Mouse (Mus musculus) limb, embryonic 14.5 days (tissue): ENCODE results near the gene Cdr2l. TPM values are rescaled to one million over a fixed set of nuclear protein-coding genes. Genes with fewer than 3 reads are reported as not detected.
"Not testable (repeated sequence)": the region's sequence is repeated elsewhere in the genome, so short reads cannot be mapped to it uniquely, and the experiment has no call there.

Experiments used
- ATAC-seq: fragments of 200-750 bp; cut with Nextera tagmentation; 2 replicates; pipeline ENCODE4 v1.8.0; 2017; ENCODE audit warnings: low read depth, moderate number of reproducible peaks, moderate TSS enrichment; ENCODE audit not compliant: low FRiP score
- DNase-seq: peaks from one replicate; pipeline ENCODE4 v3.0.0-alpha.2; 2015; ENCODE audit warnings: low spot score
- H3K27ac ChIP-seq: fragments of 300-500 bp; sonication (generic); replicated peaks from 2 replicates; pipeline ENCODE4 v1.5.1; 2014; ENCODE audit warnings: low read depth, mild to moderate bottlenecking, low read length, moderate library complexity, mixed read lengths
- H3K27me3 ChIP-seq: fragments of 300-500 bp; sonication (generic); 2 replicates; pipeline ENCODE4 v1.6.1; 2014; ENCODE audit warnings: low read length, mixed read lengths; ENCODE audit not compliant: control insufficient read depth, insufficient read depth
- H3K36me3 ChIP-seq: fragments of 300-500 bp; sonication (generic); 2 replicates; pipeline ENCODE4 v1.6.1; 2014; ENCODE audit warnings: mild to moderate bottlenecking, low read length, moderate library complexity, mixed read lengths; ENCODE audit not compliant: control insufficient read depth, insufficient read depth
- H3K4me1 ChIP-seq: fragments of 300-500 bp; sonication (generic); 2 replicates; pipeline ENCODE4 v1.6.1; 2014; ENCODE audit warnings: antibody characterized with exemption, low read length, mixed read lengths; ENCODE audit not compliant: control insufficient read depth, insufficient read depth
- H3K4me2 ChIP-seq: fragments of 300-500 bp; sonication (generic); replicated peaks from 2 replicates; pipeline ENCODE4 v1.6.1; 2014; ENCODE audit warnings: low read depth, mild to moderate bottlenecking, low read length, moderate library complexity; ENCODE audit not compliant: severe bottlenecking
- H3K4me3 ChIP-seq: fragments of 300-500 bp; sonication (generic); replicated peaks from 2 replicates; pipeline ENCODE4 v1.5.1; 2014; ENCODE audit warnings: low read length
- H3K9ac ChIP-seq: fragments of 300-500 bp; sonication (generic); 2 replicates; pipeline ENCODE4 v1.6.1; 2014; ENCODE audit warnings: mild to moderate bottlenecking, low read depth, low read length, moderate library complexity; ENCODE audit not compliant: severe bottlenecking
- H3K9me3 ChIP-seq: fragments of 300-500 bp; sonication (generic); 2 replicates; pipeline ENCODE4 v1.6.1; 2016; ENCODE audit warnings: low read length; ENCODE audit not compliant: control insufficient read depth
- POLR2A ChIP-seq: fragments of 200-500 bp; IDR thresholded peaks from 2 replicates; pipeline ENCODE4 v1.8.0; 2012; ENCODE audit warnings: inconsistent platforms, mild to moderate bottlenecking, moderate library complexity, borderline replicate concordance; ENCODE audit not compliant: insufficient read depth, insufficient read length; ENCODE audit errors: extremely low read depth
- WGBS: fragments of 180-500 bp; shearing (Covaris S2); extraction: QIAGEN DNeasy Blood & Tissue Kit; methylation state at CpG from one replicate; pipeline ENCODE4 v1.1.7; 2014; 5-methylcytosine and 5-hydroxymethylcytosine counted together
- polyA plus RNA-seq, 2 experiments: library from polyadenylated mRNA; depleted of rRNA in 1 of 2; stranded (reverse) in 1 of 2; unstranded in 1 of 2; fragments of >200 nt; fragmentation: Nextera tagmentation in 1 of 2; extraction: Ambion mirVana in 1 of 2; gene quantifications; 2 replicates each; pipeline versions ENCODE4 v1.2.1 to v1.2.3; 2012 to 2014

Cdr2l gene
- polyA plus RNA-seq, 2 experiments = 11.1 to 18.8 TPM

- Histone ChIP-seq H3K27ac (no peak overlapping the region), H3K4me3 (0 out of 2 replicates have a peak overlapping the region, but pooled peaks have one; percentile 81), H3K36me3 (no peaks in the 10 kb centered on the region), H3K9me3 (no peaks in the 10 kb centered on the region), H3K27me3 (no peaks in the 10 kb centered on the region), H3K4me1 (peaks cover 18% of the 10 kb centered on the region), H3K9ac (0 out of 2 replicates have a peak overlapping the region, but pooled peaks have one; percentile 88), H3K4me2 (peak overlapping the region; percentile 79)
- TF ChIP-seq POLR2A = no peak
- WGBS = 51% methylated on average over 16 of the region's 16 CpGs
- DNase-seq = no peak
- ATAC-seq = no peak
Measured at GRCm38 (mm10) chr11:115383701-115384474, 2.2 kb downstream of the Cdr2l start.

GRCm38 (mm10) chr11:115384587-115384986 is 2.9 kb downstream of the Cdr2l start:
- Histone ChIP-seq H3K4me1 (peaks cover 18% of the 10 kb centered on the region), H3K27ac (no peak overlapping the region), H3K9me3 (no peaks in the 10 kb centered on the region), H3K9ac (no peak overlapping the region), H3K36me3 (no peaks in the 10 kb centered on the region), H3K4me2 (no peak overlapping the region), H3K4me3 (no peak overlapping the region), H3K27me3 (no peaks in the 10 kb centered on the region)
- ATAC-seq (no peak), DNase-seq (no peak)
- no peak for TF ChIP-seq POLR2A
- 74% methylated on average over 5 of the region's 5 CpGs for WGBS

- H3K4me3 ChIP-seq, H3K27ac ChIP-seq, H3K27me3 ChIP-seq, DNase-seq, H3K4me2 ChIP-seq, ATAC-seq, H3K9me3 ChIP-seq, H3K9ac ChIP-seq: not testable (repeated sequence)
- H3K36me3 ChIP-seq = peaks cover 12% of the 10 kb centered on the region
- peaks cover 18% of the 10 kb centered on the region for H3K4me1 ChIP-seq
- WGBS = 78% methylated on average over 3 of the region's 3 CpGs
Measured at GRCm38 (mm10) chr11:115386859-115387258, 5.1 kb downstream of the Cdr2l start.

GRCm38 (mm10) chr11:115391358-115391757 is 9.6 kb downstream of the Cdr2l start:
- H3K36me3 ChIP-seq = peaks cover 55% of the 10 kb centered on the region
- no peak overlapping the region for H3K27ac ChIP-seq
- H3K27me3 ChIP-seq = no peaks in the 10 kb centered on the region
- H3K4me2 ChIP-seq = no peak overlapping the region
- 91% methylated on average over 7 of the region's 7 CpGs for WGBS
- H3K4me1 ChIP-seq = no peaks in the 10 kb centered on the region
- DNase-seq = no peak
- no peak for ATAC-seq
- H3K9me3 ChIP-seq = no peaks in the 10 kb centered on the region
- H3K9ac ChIP-seq = no peak overlapping the region
- no peak overlapping the region for H3K4me3 ChIP-seq
- no peak for TF ChIP-seq POLR2A

GRCm38 (mm10) chr11:115393721-115394325 is 12.1 kb downstream of the Cdr2l start:
- Histone ChIP-seq H3K4me1 (no peaks in the 10 kb centered on the region), H3K27ac (no peak overlapping the region), H3K9me3 (no peaks in the 10 kb centered on the region), H3K4me3 (no peak overlapping the region), H3K36me3 (peaks cover 55% of the 10 kb centered on the region), H3K9ac (no peak overlapping the region), H3K27me3 (no peaks in the 10 kb centered on the region), H3K4me2 (no peak overlapping the region; the same call in 1 of the 2 replicates)
- 63% methylated on average over 34 of the region's 34 CpGs for WGBS
- TF ChIP-seq POLR2A = no peak
- ATAC-seq = no peak
- no peak for DNase-seq
